Mouse (Mus musculus) megakaryocyte, adult 5-6 weeks (primary cell): ENCODE data around the gene Slc45a2. TPM values are rescaled to one million over a fixed set of nuclear protein-coding genes. Genes with fewer than 3 reads are reported as not detected.

Experiments used
- ATAC-seq: 2 replicates; pipeline ENCODE4 v1.8.0; 2016; ENCODE audit warnings: mild to moderate bottlenecking, inconsistent platforms; ENCODE audit not compliant: poor library complexity, severe bottlenecking
- total RNA-seq, 2 experiments: library from RNA; stranded (forward) in 1 of 2; stranded (reverse) in 1 of 2; fragments of 153-499, 151-499 nt in 1 of 2; fragments of 221-1000, 200-1000 nt in 1 of 2; gene quantifications; 2 replicates each; pipeline versions ENCODE4 v1.2.3 to v1.2.4; 2015 to 2017

The Slc45a2 gene
- total RNA-seq, 2 experiments from 2014 or later: not detected

DNA sequence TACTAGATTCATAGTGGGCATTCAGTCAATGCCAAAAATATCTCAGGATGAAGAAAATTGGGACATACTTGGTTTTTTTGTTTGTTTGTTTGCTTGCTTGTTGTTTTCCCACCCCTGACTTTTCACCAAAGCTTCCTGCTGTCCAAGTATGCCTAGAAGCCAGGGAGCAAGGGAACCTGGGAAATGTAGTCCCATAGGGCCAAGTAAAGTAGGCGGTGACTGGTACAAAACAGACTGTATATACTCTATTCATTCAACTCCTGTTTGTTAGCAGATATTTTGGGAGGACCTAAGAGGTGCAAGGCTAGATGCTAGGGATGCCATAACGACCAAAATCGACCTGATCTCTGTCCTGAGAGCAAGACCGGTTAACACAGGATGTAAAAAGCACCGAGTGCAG lies 689 bp upstream of the Slc45a2 start:
- no peak for ATAC-seq

DNA sequence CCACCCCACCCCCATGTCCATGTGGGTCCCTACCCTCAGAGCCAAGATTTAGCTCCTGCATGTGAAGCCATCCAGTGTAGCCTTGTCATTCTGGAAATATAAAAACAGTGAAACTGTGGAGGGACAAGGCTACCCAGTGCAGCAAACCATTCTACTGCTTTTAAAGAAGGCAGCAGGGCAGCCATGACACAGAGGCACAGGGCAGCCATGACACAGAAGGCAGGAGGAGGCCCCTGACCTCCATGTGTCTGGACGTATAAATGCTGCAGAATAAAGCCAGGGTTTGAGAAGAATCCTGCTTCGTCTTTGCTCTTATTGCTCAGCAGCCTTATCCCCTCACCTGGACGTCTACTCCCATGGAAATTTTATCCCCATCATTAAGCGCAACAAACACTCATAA lies 3.3 kb downstream of the Slc45a2 start:
- no peak for ATAC-seq

GRCm38 (mm10) chr15:11004646-11005045 lies 4.1 kb downstream of the Slc45a2 start:
- ATAC-seq: no peak

GRCm38 (mm10) chr15:11008756-11009155 lies 8.2 kb downstream of the Slc45a2 start:
- no peak for ATAC-seq

DNA sequence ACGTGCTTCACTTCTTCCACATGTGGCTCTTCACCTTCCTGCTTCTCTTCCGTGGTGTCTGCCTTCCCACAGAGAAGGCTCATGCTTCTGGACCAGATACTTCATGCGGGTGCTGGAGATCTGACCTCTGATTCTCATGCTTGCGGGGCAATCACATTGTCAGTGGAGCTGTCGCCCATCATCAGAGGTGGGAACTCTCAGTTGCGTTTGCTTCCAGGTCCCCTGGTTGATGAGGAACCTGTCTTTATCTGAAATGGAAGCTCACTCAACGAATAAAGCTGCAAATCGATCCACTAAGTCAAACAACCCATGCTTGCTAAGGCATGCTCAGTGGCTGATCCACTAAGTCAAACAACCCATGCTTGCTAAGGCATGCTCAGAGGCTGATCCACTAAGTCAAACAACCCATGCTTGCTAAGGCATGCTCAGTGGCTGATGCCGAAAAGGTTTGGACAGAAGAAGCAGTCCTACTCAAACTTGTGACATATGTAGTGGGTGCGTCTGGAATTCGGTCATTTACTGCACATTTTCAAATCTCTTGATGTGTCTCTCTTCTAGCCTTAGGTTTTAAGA lies 10.5 kb downstream of the Slc45a2 start:
- ATAC-seq: no peak

DNA sequence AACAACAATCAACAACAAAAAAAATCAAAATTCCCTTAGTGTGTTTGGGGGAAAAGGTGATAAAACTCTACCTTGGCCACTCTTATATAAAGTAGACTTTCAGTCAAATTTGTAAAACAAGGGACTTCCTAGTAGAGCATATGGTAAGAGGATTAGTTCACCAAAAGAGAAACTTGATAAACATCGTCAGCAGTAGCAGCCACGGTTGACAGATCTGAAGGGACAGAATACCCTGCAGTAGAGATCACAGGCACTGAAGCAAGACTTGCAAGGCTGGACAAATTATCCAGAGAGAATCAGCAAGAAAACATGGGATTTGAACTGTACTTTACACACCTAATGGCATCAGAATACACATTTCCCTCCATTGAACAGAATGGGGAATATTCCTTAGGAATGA lies 14.4 kb downstream of the Slc45a2 start:
- no peak for ATAC-seq

- ATAC-seq: no peak
These were observed 26.5 kb downstream of the Slc45a2 start for GRCm38 (mm10) chr15:11026801-11027561.

DNA sequence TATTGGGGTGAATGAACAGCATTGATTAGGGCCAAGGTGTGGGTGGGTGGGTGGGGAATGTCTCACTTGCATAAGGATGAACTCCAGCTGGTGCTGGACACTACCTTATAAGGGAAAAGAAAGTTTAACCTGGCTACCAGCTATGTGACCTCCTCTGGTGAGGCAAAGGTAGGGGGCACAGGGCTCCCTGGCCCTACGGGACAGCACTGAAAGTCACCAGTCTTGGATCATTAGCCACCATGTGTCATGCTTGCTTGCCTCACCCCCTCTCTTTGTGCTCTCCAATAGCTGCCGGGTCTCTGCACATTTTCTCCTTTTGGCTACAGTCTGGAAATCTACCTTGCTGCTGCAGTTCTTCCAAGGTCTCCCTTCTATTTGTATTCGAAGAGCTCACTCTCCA lies 29.7 kb downstream of the Slc45a2 start:
- no peak for ATAC-seq

GRCm38 (mm10) chr15:11035947-11036474 lies 35.5 kb downstream of the Slc45a2 start:
- no peak for ATAC-seq

DNA sequence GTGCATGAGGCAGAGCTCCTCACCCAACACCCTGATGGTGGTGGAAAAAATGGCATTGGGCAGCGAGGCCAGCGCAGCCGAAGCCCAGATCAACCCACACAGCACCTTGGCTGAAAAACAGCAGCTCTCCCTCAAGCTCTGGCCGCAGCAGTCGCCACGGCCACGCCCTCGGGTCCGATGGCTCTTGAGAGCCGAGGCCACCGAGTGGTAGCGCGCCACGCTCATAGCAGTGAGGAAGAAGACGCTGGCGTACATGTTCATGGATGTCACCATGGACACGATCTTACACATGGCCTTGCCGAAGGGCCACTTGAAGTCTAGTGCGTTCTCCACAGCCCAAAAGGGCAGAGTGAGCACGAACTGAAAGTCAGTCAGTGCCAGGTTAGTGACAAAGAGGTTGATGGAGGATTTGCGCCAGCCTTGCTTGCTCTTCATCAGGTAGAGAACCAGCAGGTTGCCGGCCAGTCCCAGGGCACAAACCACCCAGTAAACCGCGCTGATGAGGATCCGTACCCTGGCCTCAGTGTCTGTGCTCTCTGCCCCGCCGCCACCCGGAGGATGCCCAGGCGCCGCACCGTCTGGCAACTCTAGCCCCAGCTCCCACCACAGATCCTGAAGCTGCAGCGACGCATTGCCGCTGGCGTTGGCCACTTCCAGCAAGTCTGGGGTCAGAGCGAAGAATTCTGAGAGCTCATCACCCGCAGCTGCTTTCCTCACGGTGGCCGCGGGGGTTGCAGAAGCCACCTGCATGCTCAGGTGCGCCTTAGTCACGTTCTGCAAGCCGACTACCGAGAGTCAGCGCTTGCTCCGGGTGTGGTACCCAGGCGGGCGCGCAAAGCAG lies 36.2 kb downstream of the Slc45a2 start:
- no peak for ATAC-seq

DNA sequence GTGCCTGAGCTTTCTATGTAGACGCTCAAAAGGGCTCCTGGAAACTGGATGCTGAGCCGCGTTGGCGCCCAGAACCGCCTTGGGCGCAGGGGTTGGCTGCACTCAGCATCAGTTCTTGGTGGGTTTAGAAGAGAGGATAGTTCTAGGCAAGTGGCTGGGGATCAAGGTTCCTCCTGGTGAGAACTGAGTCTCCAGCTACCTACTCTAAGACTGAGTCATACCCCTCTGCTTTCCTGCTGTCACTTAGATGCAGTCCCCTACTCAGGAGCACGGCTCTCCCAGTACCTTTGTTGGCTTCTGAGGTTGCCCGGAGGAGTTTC lies 36.8 kb downstream of the Slc45a2 start:
- ATAC-seq: no peak

- no peak for ATAC-seq
These were observed 37.2 kb downstream of the Slc45a2 start, which contains the start of gene Rxfp3 for GRCm38 (mm10) chr15:11037711-11038110. TSS of gene Rxfp3 (minus strand) at chr15:11037991.

- ATAC-seq: no peak
These were observed 38.0 kb downstream of the Slc45a2 start for GRCm38 (mm10) chr15:11038476-11038875.

DNA sequence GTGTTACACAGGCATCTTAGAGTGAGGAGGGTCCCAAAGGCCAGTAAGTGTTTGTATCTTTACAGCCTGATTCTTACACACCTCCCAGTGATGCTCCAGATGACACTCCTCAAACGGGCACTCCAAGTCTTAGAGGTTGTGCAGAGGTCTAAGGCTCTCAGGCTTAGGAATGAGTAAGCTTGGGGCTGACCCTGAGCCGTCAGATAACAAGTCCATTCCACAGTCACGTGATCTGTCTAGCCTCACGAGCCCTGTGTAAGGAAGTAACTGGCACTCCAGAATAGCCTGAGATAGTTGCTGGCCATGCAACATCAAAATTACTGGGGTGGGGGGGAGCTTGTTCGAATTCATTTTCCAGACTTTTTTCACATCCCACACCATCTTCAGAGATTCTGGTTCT lies 39.5 kb downstream of the Slc45a2 start:
- ATAC-seq: no peak

- ATAC-seq: no peak
These were observed 40.7 kb downstream of the Slc45a2 start for GRCm38 (mm10) chr15:11041229-11041628.

- no peak for ATAC-seq
These were observed 42.3 kb downstream of the Slc45a2 start for GRCm38 (mm10) chr15:11042828-11043227.

DNA sequence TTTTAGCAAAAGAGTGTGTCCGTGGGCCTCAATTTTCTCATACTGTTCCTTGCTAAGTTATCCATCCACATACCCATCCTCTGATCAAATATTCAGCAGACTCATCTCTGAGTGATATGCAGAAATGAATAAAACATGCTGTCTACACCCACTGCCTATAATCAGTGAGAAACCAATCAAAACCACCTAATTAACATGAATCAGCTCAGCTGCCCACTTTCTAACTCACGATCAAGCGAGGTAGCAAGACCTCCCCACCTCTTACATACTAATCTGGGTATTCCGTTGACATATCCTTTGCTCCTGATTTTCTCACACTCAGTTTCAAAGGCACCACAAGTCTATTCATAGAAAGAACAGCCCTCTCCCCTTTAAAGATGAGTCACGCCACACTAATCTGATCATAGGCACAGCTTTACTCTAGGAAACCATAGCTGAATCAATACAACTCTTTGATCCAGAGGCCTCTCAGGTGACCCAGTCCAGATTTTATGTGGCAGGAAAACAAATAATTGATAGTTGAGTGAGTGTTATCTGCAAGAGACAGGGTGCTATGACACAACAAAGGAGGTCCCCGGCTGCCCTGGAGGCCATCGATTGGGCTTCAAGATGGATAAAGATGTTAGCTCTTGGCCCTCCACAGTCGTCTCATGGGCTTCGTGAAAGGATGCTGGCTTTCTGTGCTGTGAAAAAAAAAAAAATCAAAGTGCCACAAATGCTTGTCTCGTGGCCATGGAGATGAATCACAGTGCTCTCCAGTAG lies 53.3 kb downstream of the Slc45a2 start:
- no peak for ATAC-seq

DNA sequence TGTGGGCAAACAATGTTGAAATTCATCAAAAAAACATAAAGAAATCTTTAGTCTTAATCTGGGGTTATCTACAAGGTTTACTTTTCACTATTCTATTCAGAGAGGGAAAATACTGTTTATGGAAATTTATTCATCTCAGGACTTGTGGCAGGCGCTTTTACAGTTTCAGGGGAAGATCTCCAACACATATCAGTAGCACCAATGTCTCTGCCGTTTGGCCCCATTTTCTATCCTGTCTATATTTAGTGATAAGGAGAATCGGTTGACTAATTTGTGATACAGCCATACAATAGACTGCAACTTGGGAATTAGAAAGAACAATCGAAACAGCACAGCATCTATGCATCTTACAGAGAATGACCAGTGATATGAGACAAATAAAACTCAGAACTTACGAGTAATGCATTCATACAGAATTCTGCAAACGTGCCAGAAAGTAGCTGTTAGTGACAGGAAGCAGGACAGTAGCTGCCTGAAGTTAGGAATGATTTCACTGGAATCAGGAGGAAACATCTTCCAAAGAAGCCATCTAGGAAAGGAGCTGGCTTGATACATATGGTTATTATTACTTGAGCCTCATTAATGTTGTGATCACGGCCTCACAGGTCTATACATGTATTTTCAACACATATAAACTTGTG lies 54.0 kb downstream of the Slc45a2 start:
- ATAC-seq: no peak

DNA sequence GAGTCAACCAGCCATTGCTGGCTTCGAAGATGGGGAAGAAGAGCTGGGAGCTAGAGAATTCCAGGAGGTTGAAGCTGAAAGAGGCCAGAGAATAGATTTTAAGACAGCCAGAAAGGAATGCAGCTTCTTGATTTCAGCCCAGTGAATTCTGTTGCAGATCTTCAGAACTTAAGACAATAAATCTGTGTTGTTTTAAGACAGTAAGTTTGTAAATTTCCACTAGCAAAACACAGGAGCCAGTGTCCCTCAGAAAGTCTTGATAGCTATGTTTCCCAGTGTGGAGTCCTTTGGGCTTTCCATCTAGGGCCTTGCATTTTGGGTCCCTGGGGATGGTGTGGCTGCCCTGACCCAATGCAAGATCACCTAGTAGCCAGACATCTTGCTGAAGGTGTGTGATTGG lies 62.4 kb downstream of the Slc45a2 start:
- no peak for ATAC-seq

DNA sequence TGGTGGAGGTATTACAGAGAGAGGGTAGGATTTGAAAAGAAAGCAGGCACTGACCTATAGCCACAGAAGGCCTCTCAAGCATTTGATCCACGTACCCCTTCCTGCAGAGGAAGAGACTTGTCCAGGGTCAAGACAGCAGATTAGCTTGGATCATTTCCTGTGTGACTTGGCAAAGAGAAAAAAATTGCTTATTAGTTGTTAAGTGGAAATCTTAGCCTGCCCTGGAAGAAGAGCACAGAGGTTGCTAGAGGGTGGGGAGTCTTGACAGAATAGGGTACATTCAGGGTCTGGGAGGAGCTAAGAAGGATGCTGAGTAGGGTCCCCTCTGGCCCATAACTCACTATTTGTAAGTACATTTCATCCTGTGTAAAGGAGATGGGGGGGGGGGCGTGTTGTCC lies 63.6 kb downstream of the Slc45a2 start:
- no peak for ATAC-seq
